Mouse (Mus musculus) adrenal gland, adult 2 months (tissue): ENCODE results near the gene Tnik. TPM values are rescaled to one million over a fixed set of nuclear protein-coding genes. Genes with fewer than 3 reads are reported as not detected.
A peak's percentile ranks its signal among the peaks of the same experiment; 100 is the strongest.

Source experiments
- DNase-seq: peaks from one replicate; pipeline ENCODE4 v3.0.0; 2021
- microRNA-seq, 2 experiments: library from miRNA; unstranded; fragments of <30 nt; microRNA quantifications; one replicate each; pipeline ENCODE4 v1.2.0; 2021
- polyA plus RNA-seq: library from polyadenylated mRNA; depleted of rRNA; stranded (reverse); fragments of >200 nt; gene quantifications from 2 replicates; pipeline ENCODE4 v1.2.3, GENCODE M21; 2012
- total RNA-seq, 2 experiments: library from RNA; stranded (reverse); gene quantifications; 2 replicates each; pipeline ENCODE4 v1.2.3; 2021

Gene Tnik
- total and polyA plus RNA-seq, 3 experiments = 4.0 to 13.3 (median 12.9) TPM

DNA sequence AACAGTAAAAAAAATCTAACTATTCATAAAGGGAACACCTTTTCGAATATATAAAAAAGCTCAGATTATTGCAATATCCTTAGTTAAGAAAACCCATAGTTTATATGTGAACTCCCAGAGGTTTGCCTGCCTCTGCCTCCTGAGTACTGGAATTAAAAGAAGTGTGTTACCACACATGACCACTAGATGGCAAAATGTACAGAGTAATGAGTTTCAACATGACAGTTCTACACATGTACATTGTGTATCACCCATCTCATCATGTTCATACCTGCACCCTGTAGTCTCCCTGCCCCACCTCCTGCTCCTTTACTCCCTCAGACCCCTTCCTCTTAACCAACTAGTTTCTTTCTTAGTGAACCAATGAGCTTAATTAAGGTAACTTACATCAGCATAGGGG, 446.7 kb downstream of the Tnik start:
- peak; percentile 15 for DNase-seq

GRCm38 (mm10) chr3:28713913-28714698, 451.1 kb downstream of the Tnik start:
- DNase-seq = no peak

GRCm38 (mm10) chr3:28718521-28718920, 455.5 kb downstream of the Tnik start:
- no peak for DNase-seq

GRCm38 (mm10) chr3:28721218-28721617, 458.2 kb downstream of the Tnik start:
- DNase-seq = no peak

GRCm38 (mm10) chr3:28721838-28722237, 458.8 kb downstream of the Tnik start:
- DNase-seq = peak; percentile 22

- DNase-seq = no peak
These were observed 459.5 kb downstream of the Tnik start for GRCm38 (mm10) chr3:28722531-28722930.

DNA sequence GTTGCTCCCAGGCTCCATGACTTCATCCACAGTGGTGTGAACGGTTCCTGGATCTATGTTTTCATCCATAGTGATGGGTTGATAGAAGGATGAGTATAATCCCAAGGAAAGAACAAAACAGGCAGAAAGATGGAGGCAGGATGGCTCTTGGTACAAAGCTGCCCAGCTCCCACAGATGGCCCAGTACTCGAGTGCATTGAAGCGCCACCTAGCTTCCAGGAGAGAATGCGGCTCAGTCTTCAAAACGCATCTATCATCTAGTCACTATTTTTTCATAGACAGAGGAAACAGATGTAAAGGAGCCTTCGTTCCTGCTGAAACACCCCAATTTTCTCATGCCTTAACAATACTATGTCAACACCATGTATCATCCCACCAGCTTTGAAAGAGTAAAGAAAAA, 460.5 kb downstream of the Tnik start:
- no peak for DNase-seq

- no peak for DNase-seq
These were observed 462.2 kb downstream of the Tnik start for GRCm38 (mm10) chr3:28725203-28725602.

Small RNA genes within 50 kb of the gene (microRNA-seq; reads per million reads assigned to microRNA genes)
- gene Mir466q = 0 reads per million in 2 experiments
